Mouse (Mus musculus): ENCODE results near the gene Ppil6. TPM values are rescaled to one million over a fixed set of nuclear protein-coding genes. Genes with fewer than 3 reads are reported as not detected.

Gene Ppil6
- total RNA-seq, 2 experiments from 2014 or later: 6.2 to 7.3 TPM

DNA sequence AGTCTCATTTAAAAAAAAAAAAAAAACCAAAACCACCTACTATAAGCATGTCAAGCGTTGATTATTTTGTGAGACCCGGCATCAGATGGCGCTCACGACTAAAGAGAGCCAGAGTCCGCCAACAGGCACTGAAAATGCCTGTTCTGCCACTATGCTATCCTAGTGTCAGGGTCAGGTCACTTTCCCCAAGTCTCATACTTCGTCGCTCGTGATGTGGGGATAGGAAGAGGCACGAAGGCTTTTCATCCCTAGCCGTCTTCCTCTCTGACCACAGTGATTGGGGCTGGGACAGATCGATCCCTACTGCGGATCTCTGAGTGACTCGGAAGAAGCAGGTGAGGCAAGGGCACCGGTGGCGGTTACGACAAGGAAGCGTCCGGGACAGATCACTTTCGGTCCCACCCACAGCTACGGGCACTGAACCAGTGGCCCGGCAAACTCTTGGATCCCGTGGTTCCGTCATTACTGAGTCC lies 28.3 kb downstream of the Ppil6 start:
- DNase-seq (ENCODE audit: extremely low spot score in 1 of 2, low spot score in 2 of 2): peak; percentile 62 to 75
- intact Hi-C loops (cut with DNase I): loop anchor here (2.0 to 10.0 kb wide), 3 partner anchors 162 to 776 kb away; no protein-coding TSS in a partner anchor

DNA sequence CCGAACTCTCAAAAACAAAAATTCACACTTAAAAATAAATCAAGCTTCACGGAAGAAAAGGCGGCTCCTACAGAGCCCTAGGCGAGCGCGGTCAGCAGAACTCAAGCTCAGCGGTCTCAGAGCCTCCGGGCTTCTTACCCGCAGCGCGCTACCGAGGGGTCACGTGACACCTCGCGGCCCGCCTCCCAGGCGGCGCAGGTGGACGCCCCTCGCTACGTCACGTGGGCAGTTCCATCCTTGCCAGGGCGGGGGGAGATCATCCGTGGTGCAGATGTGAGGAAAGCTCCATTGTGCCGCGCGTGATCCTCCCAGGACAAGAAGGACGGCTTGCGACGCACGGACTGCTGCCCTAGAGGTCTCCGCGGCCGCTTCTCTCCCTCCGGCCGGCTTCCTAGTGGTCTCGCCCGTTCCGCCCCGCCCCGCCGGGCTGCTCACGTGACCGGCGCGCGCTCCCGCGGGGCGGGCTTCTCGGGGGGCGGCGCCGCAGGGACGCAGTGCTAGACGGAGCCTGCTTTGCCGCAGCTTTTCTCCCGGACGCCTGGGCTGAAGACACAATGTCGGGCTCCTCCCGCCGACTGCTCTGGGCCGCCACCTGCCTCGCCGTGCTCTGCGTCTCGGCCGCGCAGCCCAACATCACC lies 28.9 kb downstream of the Ppil6 start, which contains the start of gene Cd164:
TSS of gene Cd164 (plus strand) at position 434 of the 638 bp plus-strand sequence.
- intact Hi-C loops (cut with DNase I): loop anchor here (2.0 to 10.0 kb wide), 3 partner anchors 162 to 776 kb away; no protein-coding TSS in a partner anchor
- DNase-seq (ENCODE audit: extremely low spot score in 1 of 2, low spot score in 2 of 2): peak; percentile 84 to 94

DNA sequence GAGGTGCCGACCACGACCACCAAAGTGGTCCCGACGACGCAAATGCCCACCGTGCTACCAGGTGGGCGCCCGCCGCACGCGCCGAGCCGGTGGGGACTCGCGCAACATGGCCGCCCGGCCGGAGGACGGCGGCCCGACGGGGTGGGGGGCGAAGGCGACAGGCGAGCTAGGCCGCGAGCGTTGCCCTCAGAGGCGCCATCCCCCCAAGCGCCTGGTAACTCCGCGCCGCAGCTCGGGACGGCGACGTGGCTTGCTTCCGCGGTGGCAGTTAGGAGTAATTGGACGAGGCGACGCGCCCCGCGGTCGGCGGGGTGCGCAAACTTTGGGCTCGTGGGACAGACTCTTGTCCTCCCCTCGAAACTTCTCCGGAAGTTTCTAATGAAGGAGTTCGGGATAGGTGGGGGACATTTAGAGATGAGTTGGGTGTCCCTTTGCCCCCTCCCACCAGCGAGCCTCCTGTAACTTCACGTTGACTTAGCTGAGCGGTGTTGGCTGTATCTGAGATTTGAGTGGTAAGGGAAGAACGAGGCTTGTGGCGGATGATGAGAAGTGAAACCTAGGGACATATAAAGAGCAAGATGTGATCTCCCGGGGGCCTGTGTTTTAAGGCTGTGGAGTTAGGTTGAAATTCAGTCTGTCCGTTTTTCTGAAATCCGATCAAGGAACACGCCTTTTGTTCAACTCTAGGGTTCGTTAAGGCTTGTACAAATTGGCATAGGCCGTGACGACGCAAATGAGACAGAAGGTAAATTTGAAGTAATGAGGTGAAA lies 29.6 kb downstream of the Ppil6 start:
- intact Hi-C loops (cut with DNase I): loop anchor here (2.0 to 10.0 kb wide), 3 partner anchors 161 to 775 kb away; no protein-coding TSS in a partner anchor
- DNase-seq (ENCODE audit: extremely low spot score in 1 of 2, low spot score in 2 of 2): peak; percentile 14 to 72

DNA sequence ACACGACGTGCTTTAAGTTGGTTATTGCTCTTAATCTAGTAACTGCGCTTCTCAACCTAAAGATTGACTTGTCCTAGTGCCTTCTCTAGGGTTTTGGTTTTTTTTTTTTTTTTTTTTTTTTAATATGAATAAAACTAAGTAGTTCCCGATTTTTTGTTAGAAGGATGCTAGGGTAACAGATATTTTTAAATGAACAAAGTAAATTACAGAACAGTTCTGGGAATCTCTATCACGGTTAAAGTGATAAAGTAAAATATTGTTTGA lies 30.1 kb downstream of the Ppil6 start:
- no peak for DNase-seq (ENCODE audit: extremely low spot score in 1 of 2, low spot score in 2 of 2)
- intact Hi-C loops (cut with DNase I): no loop called here

DNA sequence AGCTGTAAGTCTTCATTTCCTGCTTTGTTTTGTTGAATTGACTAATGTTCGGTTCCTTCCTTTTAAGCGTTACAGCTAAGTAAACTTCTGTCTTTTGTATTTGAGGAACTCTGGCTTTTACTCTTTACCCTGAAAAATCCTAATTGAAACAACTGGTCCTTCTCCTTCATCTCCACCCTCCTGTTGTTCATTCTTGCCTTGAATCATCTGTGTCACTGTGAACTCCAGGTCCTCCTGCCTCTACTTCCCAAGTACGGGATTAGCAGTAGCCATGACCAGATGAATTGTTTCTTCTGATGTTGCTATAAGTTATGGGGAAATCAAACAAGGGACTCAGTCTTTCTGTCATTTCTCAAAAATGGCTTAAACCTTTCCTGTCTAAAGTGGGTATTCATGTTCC lies 33.1 kb downstream of the Ppil6 start:
- DNase-seq (ENCODE audit: extremely low spot score in 1 of 2, low spot score in 2 of 2): no peak
- intact Hi-C loops (cut with DNase I): no loop called here

DNA sequence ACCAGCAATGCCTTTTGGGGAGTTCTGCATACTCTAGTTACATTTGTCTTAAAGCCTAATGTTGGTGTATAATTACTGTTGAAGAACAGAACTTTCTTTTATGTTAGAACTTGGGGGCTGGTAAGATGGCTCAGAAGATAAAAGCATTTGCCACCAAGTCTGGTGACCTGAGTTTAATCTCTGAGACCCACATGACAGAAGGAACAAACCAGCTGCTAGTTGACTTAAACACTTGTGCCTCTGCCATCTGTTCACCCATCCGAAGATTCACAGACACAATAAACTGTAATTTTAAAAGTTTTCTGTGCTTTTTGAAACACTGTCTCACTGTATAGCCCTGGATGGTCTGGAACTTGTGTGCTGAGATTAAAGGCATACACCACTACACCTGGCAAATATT lies 35.5 kb downstream of the Ppil6 start:
- intact Hi-C loops (cut with DNase I): no loop called here
- no peak for DNase-seq (ENCODE audit: extremely low spot score in 1 of 2, low spot score in 2 of 2)

DNA sequence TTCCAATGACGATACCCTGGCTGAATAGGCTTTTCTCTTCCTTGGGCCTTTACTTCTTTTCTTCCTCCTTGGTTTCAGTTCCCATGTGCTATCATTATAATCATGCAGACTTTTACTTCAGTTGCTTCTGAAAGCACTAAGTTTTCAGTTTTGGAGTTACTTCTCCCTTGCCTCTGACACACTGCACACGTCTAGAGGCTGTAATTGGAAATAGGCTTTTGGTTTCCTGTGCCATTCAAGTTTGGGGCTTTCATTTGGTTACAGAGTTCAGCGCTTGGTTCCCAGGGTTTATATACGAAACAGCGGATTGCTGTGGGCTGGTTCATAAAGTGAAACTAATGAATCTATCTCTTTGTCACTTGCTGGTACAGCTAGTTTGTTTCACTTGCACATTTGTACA lies 39.7 kb downstream of the Ppil6 start:
- no peak for DNase-seq (ENCODE audit: extremely low spot score in 1 of 2, low spot score in 2 of 2)
- intact Hi-C loops (cut with DNase I): no loop called here

DNA sequence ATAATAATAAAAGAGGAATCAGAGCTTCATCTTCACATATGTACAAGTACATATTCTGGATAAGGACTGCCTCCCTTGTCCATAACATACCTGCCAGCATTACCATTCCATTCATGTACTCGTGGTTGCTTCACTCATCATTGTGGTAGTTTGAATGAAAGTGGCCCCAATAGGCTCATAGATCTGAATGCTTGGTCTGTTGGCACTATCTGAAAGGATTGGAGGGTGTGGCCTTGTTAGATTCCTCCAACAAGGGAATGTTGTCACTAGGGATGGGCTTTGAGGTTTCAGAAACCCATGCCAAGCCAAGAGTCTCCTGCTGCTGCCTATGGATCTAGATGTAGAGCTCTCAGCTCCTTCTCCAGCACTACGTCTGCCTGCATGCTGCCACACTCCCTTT lies 45.8 kb downstream of the Ppil6 start:
- intact Hi-C loops (cut with DNase I): no loop called here
- DNase-seq (ENCODE audit: extremely low spot score in 1 of 2, low spot score in 2 of 2): no peak

DNA sequence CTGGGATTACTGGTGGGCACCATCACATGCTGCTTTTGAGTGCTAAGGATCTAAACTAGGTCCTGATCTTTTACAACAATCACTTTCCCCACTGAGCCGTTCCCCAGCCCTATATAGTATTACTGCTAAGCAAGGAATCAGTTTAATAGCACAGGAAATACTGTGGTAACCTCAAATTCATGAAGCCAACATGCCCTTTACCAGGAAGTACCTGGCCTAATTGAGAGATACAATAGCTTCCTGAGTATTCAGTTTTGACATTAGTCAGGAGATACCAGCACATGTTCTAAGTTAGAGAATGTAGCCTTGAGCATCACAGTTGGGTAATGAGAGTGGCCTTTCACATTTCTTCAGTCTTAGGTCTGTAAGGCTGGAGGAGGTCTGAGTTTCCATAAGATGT lies 46.5 kb downstream of the Ppil6 start:
- intact Hi-C loops (cut with DNase I): no loop called here

DNA sequence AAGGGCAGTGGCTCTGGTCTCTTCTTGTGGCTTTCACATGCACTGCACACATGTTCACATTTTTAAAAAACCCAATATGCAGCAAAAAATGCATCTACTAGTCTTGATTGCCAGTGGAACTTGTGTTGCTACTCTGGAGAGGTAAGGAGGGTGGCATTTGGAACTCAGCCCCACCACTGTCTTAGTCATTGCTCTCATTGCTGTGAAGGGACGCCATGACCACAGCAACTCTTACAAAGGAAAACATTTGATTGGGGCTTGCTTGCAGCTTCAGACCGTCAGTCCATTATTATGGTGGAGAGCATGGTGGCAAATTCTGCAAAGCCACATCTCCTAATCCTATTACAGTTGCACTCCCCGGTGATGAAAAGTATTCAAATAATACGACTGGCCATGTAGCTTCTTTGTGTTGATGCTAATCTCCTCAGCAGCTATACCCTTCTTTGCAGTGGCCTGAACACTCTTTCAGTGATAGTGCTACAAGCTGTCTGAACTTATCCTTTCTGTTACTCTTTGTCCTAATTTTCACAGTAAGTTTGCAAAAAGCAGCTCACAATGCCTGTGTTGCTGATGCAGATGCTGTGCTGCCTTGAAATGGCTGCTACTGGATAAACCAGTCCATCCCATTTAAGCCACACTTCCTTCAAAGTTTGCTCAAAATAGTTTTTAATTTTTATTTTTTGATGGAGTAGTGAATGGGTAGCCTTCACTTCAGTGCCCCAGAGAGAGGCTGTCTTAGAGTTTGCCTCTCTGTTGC lies 47.2 kb downstream of the Ppil6 start:
- no peak for DNase-seq (ENCODE audit: extremely low spot score in 1 of 2, low spot score in 2 of 2)
- intact Hi-C loops (cut with DNase I): no loop called here

More for the DNA sequence above, 46.5 kb downstream of the Ppil6 start:
- DNase-seq (ENCODE audit: extremely low spot score in 1 of 2, low spot score in 2 of 2): no peak

DNA sequence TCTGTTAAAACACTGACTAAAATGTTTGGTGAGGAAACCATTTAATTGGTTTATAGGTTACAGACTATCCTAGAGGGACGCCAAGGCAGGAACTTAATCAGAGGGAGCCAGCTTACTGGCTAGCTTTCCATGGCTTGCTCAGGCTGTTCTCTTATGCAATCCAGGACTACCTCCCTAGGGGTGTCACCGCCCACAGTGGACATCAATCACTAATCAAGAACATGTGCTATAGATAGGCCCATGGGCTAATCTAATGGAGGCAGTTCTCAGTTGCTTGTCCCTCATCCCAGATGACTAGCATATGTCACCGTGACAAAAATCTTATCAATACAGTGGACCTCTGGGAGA lies 47.7 kb downstream of the Ppil6 start:
- no peak for DNase-seq (ENCODE audit: extremely low spot score in 1 of 2, low spot score in 2 of 2)
- intact Hi-C loops (cut with DNase I): no loop called here

DNA sequence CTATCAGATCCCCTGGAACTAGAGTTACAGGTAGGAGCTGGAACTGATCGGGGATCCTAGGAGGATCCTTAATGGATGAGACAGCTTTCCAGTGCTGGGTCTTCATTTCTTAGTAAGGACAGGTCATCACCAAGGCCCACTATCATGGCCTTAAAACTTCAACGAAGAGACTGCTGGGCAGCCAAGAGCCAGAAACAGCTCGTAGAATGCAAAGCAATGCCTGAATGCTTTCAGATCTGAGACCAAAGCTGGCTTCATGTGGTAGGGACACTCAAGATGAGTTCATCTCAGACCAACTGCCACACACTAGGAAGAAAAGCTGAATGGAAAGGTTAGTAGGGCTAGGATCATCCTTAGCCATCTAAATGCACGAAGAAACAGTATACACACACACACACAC lies 48.7 kb downstream of the Ppil6 start:
- intact Hi-C loops (cut with DNase I): no loop called here
- no peak for DNase-seq (ENCODE audit: extremely low spot score in 1 of 2, low spot score in 2 of 2)

DNA sequence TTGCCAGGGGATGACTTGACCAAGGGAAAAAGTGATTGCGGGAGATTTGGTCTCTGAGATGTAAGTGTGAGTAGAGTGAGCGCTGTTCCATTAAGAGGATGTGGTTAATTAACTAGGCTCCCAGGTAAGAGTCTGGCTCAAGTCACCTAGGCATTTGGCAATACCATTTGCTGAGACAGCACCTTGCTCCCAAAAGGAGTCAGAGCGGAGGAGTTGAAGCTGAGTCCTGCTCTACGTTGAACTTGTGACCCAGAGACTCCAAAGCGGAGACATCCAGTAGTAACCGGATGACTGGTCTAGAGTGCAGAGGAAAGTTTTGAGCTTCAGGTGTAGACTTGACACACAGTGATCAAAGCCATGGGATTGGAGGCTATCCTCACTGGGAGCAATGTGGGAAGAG lies 51.8 kb downstream of the Ppil6 start:
- DNase-seq (ENCODE audit: extremely low spot score in 1 of 2, low spot score in 2 of 2): no peak
- intact Hi-C loops (cut with DNase I): no loop called here

DNA sequence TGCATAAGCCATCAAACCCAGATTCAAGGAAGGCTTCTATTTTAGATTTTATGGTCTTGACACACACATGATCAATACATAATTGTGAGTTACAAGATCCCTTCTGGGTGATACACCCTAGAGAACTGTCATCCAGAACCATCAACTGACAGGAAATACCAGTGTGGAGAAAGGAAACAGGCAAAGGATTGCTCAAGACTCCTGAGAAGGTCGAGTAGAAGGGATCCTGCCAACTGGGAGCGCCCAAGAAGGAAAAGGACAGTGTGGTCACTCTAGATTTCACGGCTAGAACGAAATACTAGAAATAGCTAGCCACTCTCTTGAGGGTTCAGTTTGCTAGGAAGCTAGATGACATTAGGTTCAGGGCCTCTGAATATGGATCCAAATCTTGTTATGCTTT lies 53.2 kb downstream of the Ppil6 start:
- no peak for DNase-seq (ENCODE audit: extremely low spot score in 1 of 2, low spot score in 2 of 2)
- intact Hi-C loops (cut with DNase I): no loop called here

DNA sequence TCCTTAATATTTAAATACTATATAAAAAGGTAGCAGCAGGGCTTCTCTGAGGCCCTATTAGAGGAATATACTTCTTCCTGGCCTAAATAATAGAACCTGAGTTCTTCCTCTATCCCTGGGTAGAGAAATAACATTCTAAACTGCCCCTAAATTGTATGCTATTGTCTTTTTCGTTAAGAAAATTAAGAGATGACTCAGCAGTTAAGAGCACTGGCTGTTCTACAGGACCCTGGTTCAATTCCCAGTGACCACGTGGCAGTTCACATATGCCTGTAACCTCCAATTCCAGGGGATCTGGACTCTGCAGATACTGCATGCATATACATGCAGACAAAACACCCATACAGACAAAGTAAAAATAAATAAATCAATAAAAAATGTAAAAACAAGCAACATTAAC lies 53.6 kb downstream of the Ppil6 start:
- intact Hi-C loops (cut with DNase I): no loop called here

DNA sequence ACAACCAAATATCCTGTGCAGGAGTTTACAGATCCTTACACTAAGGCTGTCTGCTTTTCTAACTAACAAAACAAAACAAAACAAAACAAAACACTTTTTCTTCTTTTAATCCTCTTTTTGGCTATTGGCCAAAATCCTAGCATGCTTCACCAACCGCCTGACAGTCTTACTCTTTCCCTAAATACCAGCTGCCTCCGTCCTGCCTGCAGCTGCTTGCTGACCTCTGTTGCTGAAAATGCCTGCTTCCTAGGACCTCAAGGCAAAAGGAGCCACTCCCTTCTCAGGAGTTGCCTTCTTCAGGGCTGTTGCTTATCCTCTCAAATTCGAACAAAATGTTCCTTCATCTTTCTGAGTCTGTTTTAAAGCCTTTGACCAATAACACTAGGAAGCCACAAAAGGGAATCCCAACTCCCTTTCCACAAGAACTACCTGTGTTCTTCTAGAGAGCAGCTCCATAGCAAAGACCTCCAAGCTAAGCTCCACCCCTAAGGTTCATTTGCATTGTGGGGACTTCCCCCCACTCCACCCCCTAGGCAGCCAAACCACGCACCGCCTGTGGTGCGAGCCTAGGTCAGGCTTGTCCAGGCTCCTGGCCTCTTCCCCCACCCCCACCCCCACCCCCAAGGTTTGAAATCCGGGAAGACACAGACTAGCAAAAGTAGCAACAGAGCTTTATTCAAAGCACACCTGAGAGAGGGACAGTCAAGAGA lies 54.4 kb downstream of the Ppil6 start:
- DNase-seq (ENCODE audit: extremely low spot score in 1 of 2, low spot score in 2 of 2): no peak
- intact Hi-C loops (cut with DNase I): no loop called here

More for the DNA sequence above, 53.6 kb downstream of the Ppil6 start:
- DNase-seq (ENCODE audit: extremely low spot score in 1 of 2, low spot score in 2 of 2): no peak

DNA sequence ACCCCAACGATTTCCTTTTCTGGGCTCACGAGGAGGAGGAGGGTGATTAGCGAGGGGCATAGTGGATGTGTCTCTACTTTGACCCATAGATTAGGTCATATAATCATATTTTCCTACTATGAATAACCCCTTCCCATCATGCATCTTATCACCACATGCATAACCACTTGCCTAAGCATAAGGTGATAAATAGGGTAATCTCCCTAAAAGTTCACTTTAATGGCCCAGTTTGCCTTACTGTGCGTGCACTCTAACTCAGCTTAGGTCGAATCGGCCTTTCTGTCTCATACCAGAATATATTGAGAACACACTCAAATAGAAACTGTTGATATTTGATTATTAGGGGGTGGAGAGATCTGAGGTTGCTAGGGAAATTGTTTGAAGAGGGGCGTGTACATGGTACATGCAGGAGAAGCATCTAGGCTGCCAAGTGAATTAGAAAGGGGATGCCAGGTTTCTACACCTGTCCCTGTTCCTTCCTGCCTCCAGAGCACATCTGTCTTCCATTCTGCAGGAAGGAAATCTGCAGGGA lies 55.1 kb downstream of the Ppil6 start:
- intact Hi-C loops (cut with DNase I): no loop called here
- no peak for DNase-seq (ENCODE audit: extremely low spot score in 1 of 2, low spot score in 2 of 2)

DNA sequence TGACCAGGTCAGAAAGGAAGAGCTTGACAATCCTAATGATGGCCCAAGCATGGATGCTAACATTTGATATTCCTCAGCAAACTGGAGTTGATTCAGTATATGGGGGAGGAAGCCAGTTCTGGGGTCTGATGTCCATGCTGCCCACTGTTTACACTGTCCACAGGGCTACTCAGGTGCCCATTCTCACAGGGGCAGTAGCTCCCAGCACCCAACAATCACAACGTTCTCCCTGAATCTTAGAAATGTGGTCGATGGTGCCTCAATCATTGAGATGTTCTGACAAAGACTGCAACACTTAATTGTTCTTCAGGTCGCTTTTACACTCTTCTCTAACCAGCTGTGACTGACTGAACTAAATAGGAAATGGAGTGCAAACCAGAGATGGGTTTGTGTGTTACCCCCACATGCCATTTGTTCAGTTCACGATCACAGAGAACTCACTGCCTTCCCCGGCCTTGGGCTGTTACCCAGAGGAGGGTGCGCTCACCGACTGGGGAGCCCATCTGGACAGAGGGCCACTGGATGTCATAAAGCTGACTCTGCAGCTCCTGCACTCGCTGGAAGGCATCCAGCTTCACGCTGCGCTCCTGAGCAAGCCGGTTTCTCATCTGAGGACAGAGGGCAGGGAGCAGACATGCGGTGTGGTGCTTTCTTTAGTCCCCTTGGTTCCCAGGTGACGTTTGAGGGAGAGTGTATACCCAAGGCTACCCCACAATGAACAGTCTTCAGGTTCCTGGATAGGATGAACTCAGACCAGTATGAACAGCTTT lies 56.3 kb downstream of the Ppil6 start:
- intact Hi-C loops (cut with DNase I): no loop called here
- DNase-seq (ENCODE audit: extremely low spot score in 1 of 2, low spot score in 2 of 2): peak in 1 of 2 experiments; percentile 59

All from left cerebral cortex, postnatal 10 days (tissue).